Mouse (Mus musculus) CH12.LX (cell line): ENCODE results near the gene Ccl8. TPM values are rescaled to one million over a fixed set of nuclear protein-coding genes. Genes with fewer than 3 reads are reported as not detected.

Experiments
- DNase-seq: peaks from one replicate; pipeline ENCODE4 v3.0.0-alpha.2; 2013; ENCODE audit errors: extremely low read depth
- H3K27ac ChIP-seq: 2 replicates; pipeline ENCODE4 v1.5.1; 2012; ENCODE audit warnings: low read depth, mild to moderate bottlenecking, control low read depth, moderate library complexity; ENCODE audit not compliant: insufficient read depth
- H3K27me3 ChIP-seq: replicated peaks from 2 replicates; pipeline ENCODE3; 2012; ENCODE audit warnings: inconsistent platforms
- H3K36me3 ChIP-seq, 2 experiments: replicated peaks in 1 of 2; 2 replicates each; pipeline versions ENCODE3 to v1.6.1; 2012; ENCODE audit warnings: inconsistent platforms in 1 of 2, low read length in 1 of 2, mild to moderate bottlenecking in 1 of 2, mixed read lengths in 1 of 2, moderate library complexity in 1 of 2; ENCODE audit not compliant: control insufficient read depth in 1 of 2, insufficient read depth in 1 of 2
- H3K4me1 ChIP-seq, 2 experiments: 2 replicates each; pipeline ENCODE4 v1.6.1; 2012; ENCODE audit warnings: inconsistent platforms in 1 of 2, moderate library complexity in 1 of 2; ENCODE audit not compliant: insufficient read depth in 2 of 2, control insufficient read depth in 1 of 2
- H3K4me2 ChIP-seq: 2 replicates; pipeline ENCODE4 v1.6.1; 2012; ENCODE audit warnings: low read depth, mild to moderate bottlenecking, control low read depth; ENCODE audit not compliant: poor library complexity, insufficient read depth, severe bottlenecking
- H3K4me3 ChIP-seq, 3 experiments: fragments of 150-350 bp in 1 of 3; sonication (generic) in 1 of 3; replicated peaks in 1 of 3; 2 replicates each; pipeline versions ENCODE3 to v1.5.1; 2011 to 2012; ENCODE audit warnings: low read depth in 2 of 3, low read length in 2 of 3, mild to moderate bottlenecking in 2 of 3, moderate library complexity in 2 of 3, control low read depth in 1 of 3, improper control_type of control experiment in 1 of 3, inconsistent platforms in 1 of 3, mixed read lengths in 1 of 3; ENCODE audit not compliant: poor library complexity in 1 of 3
- H3K79me2 ChIP-seq: replicated peaks from 2 replicates; pipeline ENCODE4 v1.6.1; 2012; ENCODE audit warnings: mild to moderate bottlenecking, moderate library complexity; ENCODE audit not compliant: control insufficient read depth, poor library complexity, insufficient read depth, severe bottlenecking; ENCODE audit errors: extremely low read depth
- H3K9ac ChIP-seq: 2 replicates; pipeline ENCODE4 v1.6.1; 2012; ENCODE audit warnings: low read depth, mild to moderate bottlenecking, control low read depth, moderate library complexity; ENCODE audit not compliant: insufficient read depth
- H3K9me3 ChIP-seq: replicated peaks from 2 replicates; pipeline ENCODE3; 2012; ENCODE audit warnings: low read length, inconsistent platforms, mixed read lengths
- BHLHE40 ChIP-seq: IDR thresholded peaks from 2 replicates; pipeline ENCODE4 v1.6.1; 2011; ENCODE audit warnings: mild to moderate bottlenecking, low read depth, low read length, improper control_type of control experiment
- CHD2 ChIP-seq: IDR thresholded peaks from 2 replicates; pipeline ENCODE4 v1.6.1; 2011; ENCODE audit warnings: low read length, improper control_type of control experiment
- CTCF ChIP-seq, 2 experiments: IDR thresholded peaks in 1 of 2; conservative IDR thresholded peaks in 1 of 2; 2 replicates each; pipeline ENCODE4 v1.5.1; 2011 to 2012; ENCODE audit warnings: low read depth in 2 of 2, low read length in 2 of 2, improper control_type of control experiment in 1 of 2, inconsistent platforms in 1 of 2, mild to moderate bottlenecking in 1 of 2, moderate library complexity in 1 of 2
- ELF1 ChIP-seq: IDR thresholded peaks from 2 replicates; pipeline ENCODE4 v1.6.1; 2014; ENCODE audit warnings: low read depth, mild to moderate bottlenecking, inconsistent platforms, low read length, improper control_type of control experiment
- GABPA ChIP-seq: IDR thresholded peaks from 2 replicates; pipeline ENCODE4 v1.6.1; 2012; ENCODE audit warnings: low read depth, low read length, improper control_type of control experiment, inconsistent platforms; ENCODE audit not compliant: insufficient replicate concordance
- IRF4 ChIP-seq: IDR thresholded peaks from 2 replicates; pipeline ENCODE4 v1.6.1; 2014; ENCODE audit warnings: low read depth, mild to moderate bottlenecking, inconsistent platforms, low read length, improper control_type of control experiment
- MAFK ChIP-seq: IDR thresholded peaks from 2 replicates; pipeline ENCODE4 v1.6.1; 2011; ENCODE audit warnings: low read length, improper control_type of control experiment; ENCODE audit not compliant: insufficient replicate concordance
- MAZ ChIP-seq: IDR thresholded peaks from 2 replicates; pipeline ENCODE4 v1.6.1; 2012; ENCODE audit warnings: low read depth, mild to moderate bottlenecking, inconsistent platforms, low read length, improper control_type of control experiment, moderate library complexity
- MEF2A ChIP-seq: IDR thresholded peaks from 2 replicates; pipeline ENCODE4 v1.6.1; 2014; ENCODE audit warnings: low read depth, mild to moderate bottlenecking, inconsistent platforms, low read length, improper control_type of control experiment, borderline replicate concordance
- MYC ChIP-seq: IDR thresholded peaks from 2 replicates; pipeline ENCODE4 v1.6.1; 2011; ENCODE audit warnings: low read depth, mild to moderate bottlenecking, improper control_type of control experiment, low read length
- NELFE ChIP-seq: IDR thresholded peaks from 2 replicates; pipeline ENCODE4 v1.6.1; 2011; ENCODE audit warnings: low read depth, low read length, improper control_type of control experiment
- POLR2AphosphoS2 ChIP-seq: IDR thresholded peaks from 2 replicates; pipeline ENCODE4 v1.6.1; 2011; ENCODE audit warnings: low read depth, low read length, improper control_type of control experiment
- RAD21 ChIP-seq: IDR thresholded peaks from 2 replicates; pipeline ENCODE4 v1.6.1; 2011; ENCODE audit warnings: low read depth, mild to moderate bottlenecking, low read length, improper control_type of control experiment, moderate library complexity
- SIN3A ChIP-seq: IDR thresholded peaks from 2 replicates; pipeline ENCODE4 v1.6.1; 2012; ENCODE audit warnings: low read length, improper control_type of control experiment, inconsistent platforms
- SMC3 ChIP-seq: IDR thresholded peaks from 2 replicates; pipeline ENCODE4 v1.6.1; 2011; ENCODE audit warnings: low read depth, low read length, improper control_type of control experiment
- TCF12 ChIP-seq: IDR thresholded peaks from 2 replicates; pipeline ENCODE4 v1.6.1; 2014; ENCODE audit warnings: low read depth, mild to moderate bottlenecking, inconsistent platforms, low read length, improper control_type of control experiment
- USF2 ChIP-seq: conservative IDR thresholded peaks from 2 replicates; pipeline ENCODE4 v1.6.1; 2011; ENCODE audit warnings: low read depth, low read length, improper control_type of control experiment
- ZC3H11A ChIP-seq: IDR thresholded peaks from 2 replicates; pipeline ENCODE4 v1.6.1; 2012; ENCODE audit warnings: low read depth, mild to moderate bottlenecking, inconsistent platforms, low read length, improper control_type of control experiment
- ZKSCAN1 ChIP-seq: IDR thresholded peaks from 2 replicates; pipeline ENCODE4 v1.6.1; 2012; ENCODE audit warnings: low read depth, inconsistent platforms, low read length, improper control_type of control experiment, borderline replicate concordance
- dilution Hi-C: fragments of 300-500 bp; cut with MboI; formaldehyde crosslinking; loops from 2 replicates; pipeline ENCODE4 v1.14.3; 2020; ENCODE audit warnings: low sequenced_read_pairs; ENCODE audit not compliant: extremely low pct_unique_long_range_greater_than_20kb, extremely low pct_ligation_motif_present
- in situ Hi-C: fragments of 300-500 bp; cut with MboI; formaldehyde crosslinking; loops from 3 replicates; pipeline ENCODE4 v1.14.3; 2019; ENCODE audit warnings: low sequenced_read_pairs, low pct_ligation_motif_present, low pct_unique_long_range_greater_than_20kb, mixed read lengths
- polyA plus RNA-seq: library from polyadenylated mRNA; unstranded; fragments of >175 nt; gene quantifications from 2 replicates; pipeline ENCODE4 v1.2.1, GENCODE M21; 2012; ENCODE audit warnings: low read depth; ENCODE audit not compliant: insufficient read length
- total RNA-seq, 2 experiments: library from RNA; depleted of rRNA; stranded (reverse); fragments of 300-350 nt in 1 of 2; fragments of >200 nt in 1 of 2; gene quantifications; 2 replicates each; pipeline ENCODE4 v1.2.3; 2012 to 2014

Ccl8 gene
- total and polyA plus RNA-seq, 3 experiments: not detected

GRCm38 (mm10) chr11:82071076-82071475 is 43.9 kb upstream of the Ccl8 start:
- TF ChIP-seq RAD21 (no peak), GABPA (no peak), ZKSCAN1 (no peak), ZC3H11A (no peak), NELFE (no peak), MEF2A (no peak), POLR2AphosphoS2 (no peak), USF2 (no peak), IRF4 (no peak), TCF12 (no peak), BHLHE40 (no peak), ELF1 (no peak), MAZ (no peak), CHD2 (no peak), MAFK (no peak), SMC3 (no peak)
- TF ChIP-seq, all 38 proteins: peak for 0
- H3K9me3 ChIP-seq: peaks cover 3% of the 10 kb centered on the region
- H3K4me2 ChIP-seq: no peak overlapping the region
- no peaks in the 10 kb centered on the region for H3K79me2 ChIP-seq
- no peak overlapping the region for H3K4me3 ChIP-seq
- H3K36me3 ChIP-seq: no peaks in the 10 kb centered on the region
- H3K27me3 ChIP-seq: peaks cover 21% of the 10 kb centered on the region
- peaks cover 0 to 4% of the 10 kb centered on the region in 2 experiments; a peak in 2 of 4 replicates for H3K4me1 ChIP-seq
- dilution Hi-C loops (no loop called here), in situ Hi-C loops (loop anchor here (10.0 kb wide), 1 partner anchor 104 kb away; no protein-coding TSS in a partner anchor)
- H3K27ac ChIP-seq: no peak overlapping the region
- no peak for DNase-seq
- H3K9ac ChIP-seq: no peak overlapping the region

- peak; percentile 35 for DNase-seq
- TF ChIP-seq RAD21 (peak; percentile 63), ZC3H11A (no peak), CTCF (conservative IDR thresholded peaks at IDR 0.05 in 1 of 2, IDR thresholded peaks at IDR 0.05 in 1 of 2; ENCODE audit: low read depth in 2 of 2, low read length in 2 of 2) (peak in 1 of 2 experiments; percentile 77; a peak in 3 of 4 replicates), SIN3A (no peak), MYC (0 out of 2 replicates have a peak, but pooled peaks have one; percentile 24), IRF4 (0 out of 2 replicates have a peak, but pooled peaks have one; percentile 11), SMC3 (peak; percentile 73), BHLHE40 (peak; percentile 66)
- H3K79me2 ChIP-seq: no peaks in the 10 kb centered on the region
- H3K27me3 ChIP-seq: peaks cover 24% of the 10 kb centered on the region
- H3K4me2 ChIP-seq: no peak overlapping the region
- H3K4me3 ChIP-seq: no peak overlapping the region
- H3K4me1 ChIP-seq: peaks cover 0 to 4% of the 10 kb centered on the region in 2 experiments; a peak in 2 of 4 replicates
- H3K36me3 ChIP-seq: no peaks in the 10 kb centered on the region
- dilution Hi-C loops: no loop called here
- no peak overlapping the region for H3K27ac ChIP-seq
- in situ Hi-C loops: loop anchor here (10.0 kb wide), 1 partner anchor 102 kb away; no protein-coding TSS in a partner anchor
- no peak overlapping the region for H3K9ac ChIP-seq
- peaks cover 3% of the 10 kb centered on the region for H3K9me3 ChIP-seq
Observed at GRCm38 (mm10) chr11:82072374-82072773, 42.6 kb upstream of the Ccl8 start.
